Mouse (Mus musculus) frontal cortex, postnatal 25 days (tissue): ENCODE data around the gene 1810009A15Rik.
"Not testable (repeated sequence)": the region's sequence is repeated elsewhere in the genome, so short reads cannot be mapped to it uniquely, and the experiment has no call there.

Source experiments
- DNase-seq, 2 experiments: peaks; one replicate each; pipeline ENCODE4 v3.0.0; 2022; ENCODE audit warnings: low spot score in 2 of 2

Gene 1810009A15Rik

DNA sequence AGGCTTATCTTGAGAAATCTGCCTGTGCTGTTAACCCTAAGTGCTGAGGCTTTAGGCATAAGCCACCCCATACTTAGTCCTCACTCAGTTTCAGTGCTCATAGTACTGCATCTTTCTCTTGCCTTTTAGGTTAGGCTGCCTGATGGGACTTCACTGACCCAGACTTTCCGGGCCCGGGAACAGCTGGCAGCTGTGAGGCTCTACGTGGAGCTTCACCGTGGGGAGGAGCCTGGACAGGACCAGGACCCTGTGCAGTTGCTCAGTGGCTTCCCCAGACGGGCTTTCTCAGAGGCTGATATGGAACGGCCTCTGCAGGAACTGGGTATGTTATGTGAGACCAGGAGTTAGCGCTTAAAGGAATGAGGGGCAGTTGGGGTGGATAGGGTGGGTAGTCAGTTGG is 13.6 kb upstream of the 1810009A15Rik start:
- no peak for DNase-seq

DNA sequence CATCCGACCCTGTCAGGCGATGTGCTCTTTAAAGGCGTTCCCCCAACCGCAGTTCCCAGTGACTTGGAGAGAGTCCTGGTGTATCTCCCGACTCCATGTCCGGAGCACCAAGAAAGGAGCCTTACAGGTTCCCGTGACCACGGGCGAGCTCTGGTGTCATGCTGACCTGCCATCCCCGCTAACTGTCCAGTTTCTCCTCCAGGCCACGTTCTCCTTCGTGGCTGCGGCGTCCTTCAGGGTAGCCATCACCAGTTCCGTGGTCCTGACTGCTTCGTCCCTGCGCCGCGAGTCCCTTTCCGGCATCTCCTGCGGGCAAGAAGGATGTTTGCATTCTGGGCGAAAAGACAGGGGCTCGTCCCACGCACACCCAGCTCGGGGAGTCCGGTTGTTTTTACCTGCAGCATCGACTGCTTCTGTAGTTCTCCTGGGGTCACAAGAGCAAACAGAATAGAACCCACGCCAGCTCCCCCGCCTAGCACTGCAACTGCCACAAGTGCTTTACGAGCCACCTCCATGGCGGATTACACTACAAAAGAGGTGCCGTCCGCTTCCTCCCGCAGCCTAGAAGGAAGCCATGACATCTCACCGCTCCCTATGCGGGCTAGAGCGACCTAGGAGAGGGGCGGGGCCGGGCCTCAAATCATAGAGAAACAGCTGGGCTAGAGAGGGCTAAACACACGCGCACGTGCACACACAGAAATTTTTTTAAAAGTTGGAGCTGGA is 8.2 kb upstream of the 1810009A15Rik start, which contains the start of gene Uqcc3:
TSS of gene Uqcc3 (minus strand) at position 613 of the 723 bp plus-strand sequence.
- DNase-seq: peak; percentile 77 to 82

DNA sequence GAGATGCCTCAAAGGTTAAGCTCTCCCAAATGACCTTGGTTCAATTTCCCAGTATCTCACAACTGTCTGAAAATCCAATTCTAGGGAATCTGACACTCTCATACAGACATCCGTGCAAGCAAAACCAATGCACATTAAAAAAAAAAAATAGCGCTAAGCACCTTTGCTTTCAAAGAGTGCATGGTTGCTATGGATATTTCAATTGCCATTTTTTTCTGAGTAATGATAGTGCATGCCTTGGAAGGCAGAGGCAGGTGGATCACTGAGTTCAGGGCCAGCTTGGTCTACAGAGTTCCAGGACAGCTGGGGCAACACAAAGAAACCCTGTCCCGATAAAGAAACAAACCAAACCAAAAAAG is 7.6 kb upstream of the 1810009A15Rik start:
- DNase-seq: no peak

DNA sequence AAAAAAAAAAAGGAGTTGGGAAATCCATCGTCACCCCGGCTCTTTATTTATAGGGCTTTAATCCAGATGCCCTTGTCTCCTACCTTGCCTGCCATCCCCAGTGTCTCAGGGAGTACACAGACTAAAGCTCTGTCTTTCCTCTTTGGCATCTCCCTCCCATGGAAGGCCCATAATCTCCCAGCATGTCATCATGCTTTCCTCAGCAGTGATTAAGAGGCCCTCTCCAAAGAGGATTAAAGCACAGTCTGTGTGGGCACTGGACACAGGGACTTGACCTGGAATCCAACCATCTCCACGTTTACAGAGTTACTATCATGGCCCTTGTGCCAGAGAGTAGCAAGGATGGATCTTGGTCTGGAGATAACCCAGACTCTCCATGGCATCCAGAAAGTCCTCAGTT is 5.0 kb upstream of the 1810009A15Rik start, which contains the start of the genes Lbhd1 and Gm49403:
TSS of gene Lbhd1 (plus strand) at position 117 of the 400 bp plus-strand sequence.
TSS of gene Gm49403 (plus strand) at position 315 of the 400 bp plus-strand sequence.
- no peak for DNase-seq

DNA sequence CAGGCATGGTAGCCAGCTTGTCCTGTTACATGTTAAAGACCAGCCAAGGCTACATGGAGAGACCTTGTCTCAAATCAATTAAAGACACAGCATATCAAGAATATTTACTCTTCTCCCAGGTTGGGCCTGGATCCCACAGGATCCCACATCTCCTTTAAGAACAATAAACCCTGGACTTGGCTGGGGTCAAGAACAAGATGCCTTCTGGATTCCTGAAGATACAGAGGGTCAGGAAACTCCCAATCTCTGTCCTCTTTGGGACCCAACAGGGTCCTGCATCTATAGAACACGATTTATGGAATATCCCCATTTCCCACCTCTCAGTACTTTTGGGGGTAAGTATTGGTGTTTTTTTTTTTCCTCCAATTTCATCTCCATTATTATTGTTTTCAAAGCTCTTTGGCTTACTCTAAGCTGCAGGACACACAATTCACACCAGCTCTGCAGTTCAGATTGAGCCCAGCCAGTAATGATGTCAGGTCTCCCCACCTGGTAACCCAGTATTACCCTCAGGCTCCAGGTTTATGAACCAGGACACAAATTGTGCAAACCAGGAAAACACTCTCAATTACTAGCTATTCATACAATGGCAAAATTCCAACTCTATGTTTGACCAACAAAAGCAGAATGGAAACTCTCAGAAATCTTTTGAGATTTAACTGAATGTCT is 1.6 kb upstream of the 1810009A15Rik start:
- DNase-seq: no peak

DNA sequence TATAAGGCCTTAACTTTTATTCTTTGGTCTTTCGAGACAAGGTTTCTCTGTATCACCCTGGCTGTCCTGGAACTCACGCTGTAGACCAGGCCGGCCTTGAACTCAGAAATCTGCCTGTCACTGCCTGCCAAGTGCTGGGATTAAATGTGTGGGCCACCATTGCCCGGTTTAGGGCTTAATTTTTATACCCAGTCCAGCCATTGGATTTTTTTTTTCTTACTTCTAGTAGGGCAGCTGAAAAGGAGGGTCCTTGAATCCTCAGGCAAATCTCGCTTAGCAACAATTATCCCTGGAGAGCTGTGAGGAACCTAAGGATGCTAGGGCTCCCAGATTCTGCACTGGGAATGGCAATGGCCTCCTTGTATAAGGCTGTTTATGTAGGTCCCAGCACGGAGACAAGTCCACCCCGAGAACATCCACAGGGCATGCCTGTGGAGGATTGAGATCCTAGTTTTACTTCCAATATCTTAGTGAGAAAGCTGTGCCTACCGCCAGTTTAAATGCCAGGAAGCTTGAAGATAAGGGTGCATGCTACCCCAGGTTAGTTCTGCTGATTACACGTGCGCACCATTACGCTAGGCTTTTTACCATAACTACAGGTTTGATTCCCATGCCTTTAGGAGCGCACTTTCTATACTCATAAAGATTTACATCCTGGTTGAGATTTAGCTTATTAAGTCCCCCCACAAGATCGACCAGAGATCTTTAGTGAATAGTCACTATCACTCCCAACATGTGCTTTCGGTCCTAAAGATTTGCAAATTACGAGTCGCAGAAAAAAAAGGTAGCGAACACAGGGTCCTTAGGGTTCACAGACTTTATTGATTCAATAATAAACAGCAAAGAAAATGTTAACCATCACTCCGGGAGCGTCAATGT is 829 bp upstream of the 1810009A15Rik start:
- DNase-seq: no peak

DNA sequence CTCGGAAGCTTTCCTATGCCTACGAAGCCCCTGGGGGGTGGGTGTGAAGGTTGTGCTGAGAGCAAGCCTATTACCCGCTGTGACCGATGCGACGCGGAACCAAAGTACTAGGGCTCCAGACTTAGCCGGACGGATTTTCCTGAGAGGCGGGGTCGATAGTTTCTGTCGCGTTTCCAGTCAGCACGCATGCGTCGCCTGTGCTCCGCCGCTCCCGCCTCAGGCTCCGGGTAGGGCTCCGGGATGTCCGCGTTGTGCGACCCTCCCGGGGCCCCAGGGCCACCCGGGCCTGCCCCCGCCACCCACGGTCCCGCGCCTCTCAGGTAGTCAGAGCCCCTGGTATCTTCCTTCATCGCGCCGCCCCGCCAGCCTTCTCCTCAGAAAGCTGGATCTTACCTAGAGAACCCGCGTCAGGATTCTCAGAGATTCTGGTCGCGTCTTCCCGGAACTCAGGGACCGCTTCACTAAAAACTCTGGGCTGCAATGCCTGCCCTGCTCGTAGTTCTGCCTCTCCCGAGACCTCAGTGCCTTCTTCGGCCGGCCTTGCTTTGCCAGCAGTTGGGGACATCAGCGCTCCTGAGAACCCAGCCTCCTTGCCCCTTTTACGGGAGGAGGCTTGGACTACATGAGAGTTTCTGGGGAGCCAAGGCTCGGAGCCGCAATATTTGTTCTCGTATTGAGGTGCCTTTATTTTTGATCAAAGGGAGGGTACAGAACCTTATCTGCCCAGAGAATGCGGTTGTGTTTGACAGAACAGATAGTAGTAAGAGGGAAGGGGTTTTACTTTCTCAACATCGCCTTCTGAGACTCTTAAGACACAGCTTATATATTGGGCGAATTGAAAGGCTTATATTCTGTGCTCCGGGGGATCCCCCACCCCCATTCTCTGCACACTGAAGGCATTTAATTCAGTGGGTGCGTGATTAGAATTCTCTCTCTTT is 4.4 kb downstream of the 1810009A15Rik start, which contains the start of gene Ints5:
TSS of gene Ints5 (plus strand) at position 177 of the 938 bp plus-strand sequence.
- peak; percentile 63 to 83 for DNase-seq

DNA sequence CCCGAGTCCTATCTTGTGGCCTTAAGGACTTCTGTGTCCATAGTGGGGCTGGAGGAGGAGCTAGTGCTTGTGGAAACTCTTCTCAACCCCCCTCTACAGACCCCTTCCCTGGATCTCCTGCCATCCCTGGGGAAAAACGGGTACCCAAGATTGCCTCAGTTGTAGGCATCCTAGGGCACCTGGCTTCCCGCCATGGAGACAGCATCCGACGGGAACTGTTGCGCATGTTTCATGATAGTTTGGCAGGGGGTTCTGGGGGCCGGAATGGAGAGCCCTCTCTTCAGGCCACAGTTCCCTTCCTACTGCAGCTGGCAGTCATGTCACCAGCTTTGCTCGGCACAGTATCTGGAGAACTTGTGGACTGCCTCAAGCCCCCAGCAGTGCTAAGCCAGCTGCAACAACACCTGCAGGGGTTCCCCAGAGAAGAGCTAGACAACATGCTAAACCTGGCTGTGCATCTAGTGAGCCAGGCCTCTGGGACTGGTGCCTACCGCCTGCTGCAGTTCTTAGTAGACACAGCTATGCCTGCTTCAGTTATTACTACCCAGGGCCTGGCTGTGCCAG is 6.8 kb downstream of the 1810009A15Rik start:
- no peak for DNase-seq

DNA sequence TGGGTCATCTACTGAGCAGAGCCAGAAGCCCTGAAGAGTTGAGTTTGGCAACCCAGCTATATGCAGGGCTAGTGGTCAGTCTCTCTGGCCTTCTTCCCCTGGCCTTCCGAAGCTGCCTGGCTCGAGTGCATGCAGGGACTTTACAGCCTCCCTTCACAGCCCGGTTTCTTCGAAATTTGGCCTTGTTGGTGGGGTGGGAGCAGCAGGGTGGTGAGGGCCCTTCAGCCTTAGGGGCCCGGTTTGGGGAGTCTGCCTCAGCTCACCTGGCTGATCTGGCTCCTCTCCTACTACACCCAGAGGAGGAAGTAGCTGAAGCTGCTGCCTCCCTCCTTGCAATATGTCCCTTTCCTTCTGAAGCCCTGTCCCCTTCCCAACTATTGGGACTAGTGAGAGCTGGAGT is 7.6 kb downstream of the 1810009A15Rik start:
- not testable (repeated sequence) for DNase-seq

DNA sequence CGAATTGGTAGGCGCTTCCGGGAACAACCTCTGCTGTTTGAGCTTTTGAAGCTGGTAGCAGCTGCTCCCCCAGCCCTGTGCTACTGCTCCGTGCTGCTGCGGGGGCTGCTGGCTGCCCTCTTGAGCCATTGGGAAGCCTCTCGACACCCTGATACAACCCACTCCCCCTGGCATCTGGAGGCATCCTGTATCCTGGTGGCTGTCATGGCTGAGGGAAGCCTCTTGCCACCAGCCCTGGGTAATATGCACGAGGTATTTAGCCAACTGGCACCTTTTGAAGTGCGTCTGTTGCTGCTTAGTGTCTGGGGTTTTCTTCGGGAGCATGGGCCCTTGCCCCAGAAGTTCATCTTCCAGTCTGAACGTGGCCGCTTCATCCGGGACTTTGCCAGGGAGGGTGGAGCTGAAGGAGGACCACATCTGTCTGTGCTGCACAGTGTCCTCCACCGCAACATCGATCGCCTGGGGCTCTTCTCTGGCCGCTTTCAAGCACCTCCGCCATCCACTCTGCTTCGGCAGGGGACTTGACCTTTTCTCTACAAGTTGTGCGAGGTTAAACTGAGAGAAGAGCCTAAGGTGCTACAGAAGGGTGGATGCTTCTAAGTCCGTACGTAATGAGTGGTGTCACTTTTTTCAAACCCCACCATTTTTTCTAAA is 8.7 kb downstream of the 1810009A15Rik start:
- DNase-seq: not testable (repeated sequence)

DNA sequence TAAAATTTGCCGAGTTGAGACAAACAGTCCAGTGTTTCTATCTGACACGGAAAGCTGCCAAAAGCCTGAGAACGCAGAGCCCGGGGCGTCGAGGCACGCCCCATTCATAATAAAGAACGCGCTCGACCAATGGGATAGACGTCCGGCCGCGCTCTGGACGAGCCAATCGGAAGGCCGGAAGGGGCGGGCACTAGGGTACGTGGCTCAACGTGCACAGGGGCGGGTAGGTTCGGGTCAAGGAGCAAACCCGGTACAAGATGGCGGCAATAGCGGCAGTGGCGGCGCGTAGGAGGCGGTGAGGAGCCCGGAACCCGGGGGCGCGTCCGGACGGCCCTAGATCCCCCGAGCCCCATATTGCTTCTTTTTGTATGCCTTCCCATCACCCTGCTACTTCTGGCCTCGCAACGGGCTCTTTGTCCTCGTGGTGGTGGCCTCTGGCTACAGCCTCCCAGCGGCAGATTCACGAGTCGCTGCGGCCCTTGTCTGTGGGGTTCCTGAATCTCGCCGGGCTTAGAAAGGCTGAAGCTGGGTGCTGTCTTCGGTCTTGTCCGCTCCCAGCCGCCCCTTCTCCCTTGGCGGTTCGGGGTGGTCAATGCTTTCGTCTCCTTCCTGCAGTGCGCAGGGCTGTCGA is 9.3 kb downstream of the 1810009A15Rik start, which contains the start of gene Ganab:
TSS of gene Ganab (plus strand) at position 207 of the 631 bp plus-strand sequence.
- peak; percentile 86 to 96 for DNase-seq

DNA sequence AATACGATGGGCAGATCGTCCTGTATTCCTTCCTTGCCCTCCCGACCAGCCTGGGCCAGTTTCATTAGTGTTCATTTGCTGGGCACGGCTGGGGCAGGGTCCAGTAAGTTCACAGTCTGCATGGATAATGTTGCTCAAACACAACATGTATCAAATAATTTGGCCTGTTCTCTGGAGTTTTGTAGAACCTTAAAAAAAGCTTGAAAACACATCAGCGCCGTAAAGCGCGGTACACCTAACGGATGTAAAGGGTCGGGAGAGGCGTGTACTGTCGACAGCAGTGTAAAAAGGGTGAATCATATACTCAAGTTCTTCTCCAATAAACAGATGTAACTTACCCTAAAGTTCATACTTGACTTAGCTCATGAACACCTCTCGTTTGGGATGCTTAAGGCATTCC is 9.9 kb downstream of the 1810009A15Rik start:
- no peak for DNase-seq

DNA sequence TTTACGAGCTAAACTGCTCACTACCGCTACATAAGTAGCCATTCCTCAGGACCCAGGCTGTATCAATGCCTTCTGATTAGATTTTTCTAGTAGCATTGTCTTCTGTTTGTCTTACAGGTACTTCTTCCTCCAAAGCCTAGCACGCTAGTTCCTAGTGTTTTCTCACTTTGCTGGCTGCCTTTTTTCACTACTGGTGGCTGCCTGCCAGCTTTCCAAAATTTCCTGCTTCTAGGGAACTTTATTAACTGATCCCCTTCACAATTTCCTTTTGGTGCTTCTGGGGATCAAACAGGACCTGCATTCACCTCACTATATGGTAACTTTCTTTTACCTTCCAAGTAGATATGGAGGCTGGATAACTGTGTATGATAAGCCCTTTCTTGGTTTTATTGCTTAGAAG is 10.4 kb downstream of the 1810009A15Rik start:
- no peak for DNase-seq

DNA sequence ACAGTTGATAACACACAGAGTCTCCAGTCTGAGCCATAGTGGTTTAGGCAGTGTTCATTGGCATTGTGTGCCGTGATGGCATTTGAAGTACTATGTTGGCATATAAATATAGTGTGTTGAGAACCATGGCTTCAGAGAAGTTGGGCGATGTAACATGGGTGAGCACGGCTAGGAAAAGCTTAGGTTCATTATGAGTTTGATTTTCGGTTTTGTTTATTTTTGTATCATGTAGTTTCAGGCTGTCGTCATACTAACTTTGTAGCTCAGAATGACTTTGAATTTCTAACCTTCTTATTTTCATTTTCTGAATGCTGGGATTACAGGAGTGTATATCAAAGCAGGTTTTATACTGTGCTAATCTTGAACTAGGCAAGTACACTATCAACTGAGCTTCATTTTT is 14.8 kb downstream of the 1810009A15Rik start:
- no peak for DNase-seq

DNA sequence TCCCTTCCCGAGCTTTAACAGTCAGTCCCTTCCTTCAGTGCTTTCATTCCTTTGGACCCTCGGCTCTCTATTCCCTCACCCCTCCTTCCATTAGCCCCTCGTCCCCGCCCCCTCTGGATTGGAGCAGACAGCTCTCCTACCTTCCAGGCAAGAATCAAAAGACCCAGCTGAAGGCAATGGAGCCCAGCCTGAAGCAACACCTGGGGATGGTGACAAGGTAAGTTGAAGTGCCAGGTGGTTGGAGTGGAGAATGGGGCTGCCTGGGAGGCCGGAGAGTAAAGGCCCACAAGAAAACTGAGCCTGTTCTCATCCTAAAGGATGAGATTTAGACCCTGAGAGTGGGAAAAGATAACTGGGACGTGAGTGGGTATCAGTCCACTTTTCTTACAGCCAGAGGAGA is 19.9 kb downstream of the 1810009A15Rik start:
- no peak for DNase-seq

DNA sequence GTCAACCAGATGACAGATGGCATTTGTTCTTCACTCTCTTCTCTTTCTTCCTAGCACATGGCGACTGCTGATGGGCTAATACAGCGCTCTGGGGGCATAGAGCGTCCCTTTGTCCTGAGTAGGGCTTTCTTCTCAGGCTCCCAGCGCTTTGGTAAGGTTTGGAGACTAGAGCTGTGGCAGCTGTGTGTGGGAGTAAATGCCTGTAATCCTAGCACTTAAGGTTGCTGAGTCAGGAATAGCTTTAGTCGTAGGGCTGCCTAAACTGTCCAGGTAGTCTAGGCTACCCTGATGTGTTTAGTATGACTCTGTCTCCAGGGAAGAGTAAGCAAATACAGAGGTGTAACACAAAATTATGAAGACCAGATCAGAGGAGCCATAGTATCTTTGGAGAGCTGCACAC is 23.2 kb downstream of the 1810009A15Rik start:
- no peak for DNase-seq

DNA sequence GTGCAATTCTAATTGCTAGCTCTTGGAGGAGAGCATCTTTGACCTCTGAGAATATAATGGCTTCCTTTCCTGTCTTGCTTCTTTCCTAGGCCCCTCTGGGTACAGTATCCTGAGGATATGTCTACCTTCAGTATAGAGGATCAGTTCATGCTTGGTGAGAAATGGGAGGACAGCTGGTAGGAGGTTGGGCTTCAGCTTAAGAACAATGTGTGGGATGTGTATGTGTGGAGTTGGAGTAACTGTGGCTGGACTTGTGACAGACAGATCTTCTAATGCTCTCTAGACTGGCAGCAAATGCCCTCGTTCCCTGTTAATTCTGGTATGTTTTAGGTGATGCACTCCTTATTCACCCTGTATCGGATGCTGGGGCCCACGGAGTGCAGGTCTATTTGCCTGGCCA is 25.6 kb downstream of the 1810009A15Rik start:
- no peak for DNase-seq

DNA sequence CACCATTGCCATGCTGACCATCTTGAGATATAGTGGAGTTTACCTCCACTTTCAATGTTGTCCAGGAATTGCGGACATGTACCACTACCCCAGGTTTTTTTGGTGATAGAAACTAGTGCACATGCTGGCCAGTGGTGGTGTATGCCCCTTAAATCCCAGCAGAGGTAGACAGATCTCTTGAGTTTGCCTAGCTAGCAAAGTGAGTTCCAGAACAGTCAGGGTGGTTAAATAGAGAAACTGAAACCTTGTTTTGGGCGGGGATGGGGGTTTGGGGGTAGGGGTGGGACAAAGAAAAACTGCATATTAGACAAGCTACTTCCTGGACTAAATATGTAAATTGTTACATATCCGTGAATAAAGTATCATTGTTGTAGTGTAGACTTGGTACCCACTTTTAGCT is 30.3 kb downstream of the 1810009A15Rik start:
- no peak for DNase-seq

DNA sequence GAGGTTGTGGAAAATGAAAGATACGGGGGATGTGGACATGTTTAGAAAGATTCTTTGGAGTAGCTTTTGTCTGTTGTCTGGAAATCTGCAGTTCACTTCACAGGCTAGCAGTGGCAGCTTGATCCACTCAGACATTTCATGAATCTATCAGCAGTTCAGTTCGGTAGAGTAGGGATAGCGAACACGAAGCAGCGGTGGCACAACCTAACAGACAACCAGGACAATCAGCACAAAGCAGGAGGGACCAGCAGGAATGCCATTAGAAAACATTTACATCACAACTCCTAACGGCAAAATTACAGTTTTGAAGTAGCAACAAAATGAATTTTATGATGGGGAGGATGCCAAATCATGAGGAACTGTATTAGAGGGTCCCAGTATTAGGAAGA is 31.0 kb downstream of the 1810009A15Rik start:
- no peak for DNase-seq
